28 mouse cellular contexts compared by ENCODE assay signal in the genomic region with DNA sequence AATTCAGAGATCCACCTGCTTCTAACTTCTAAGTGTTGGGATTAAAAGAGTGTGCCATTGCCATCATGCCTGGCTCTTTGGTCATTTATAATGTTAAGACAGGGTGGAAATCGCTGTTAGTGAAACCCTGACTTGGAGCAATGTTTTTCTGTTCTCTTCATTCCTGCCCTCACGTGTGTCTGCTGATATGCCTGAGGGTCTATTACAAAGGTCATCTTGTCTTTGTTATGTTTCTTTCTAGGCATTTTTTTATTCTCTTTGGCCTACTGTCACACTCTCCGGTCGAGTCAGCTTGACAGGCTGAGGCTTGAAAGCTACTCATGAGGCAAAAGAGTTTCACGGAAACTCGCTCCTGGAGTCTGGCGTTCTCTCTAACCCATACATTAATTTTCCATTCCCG. TPM values are rescaled to one million over a fixed set of nuclear protein-coding genes. Genes with fewer than 3 reads are reported as not detected.
DNase-seq lines count a peak whose midpoint lies in the region; ATAC-seq and TF ChIP-seq lines count a peak whose summit lies in the region.
"Had no signal": no experiment of that assay in that cellular context is flagged by ENCODE, and none has a peak within 500 bp of the region (broad histone marks: within the 10 kb centered on the region; RNA-seq: fewer than 3 reads in every experiment).

No protein-coding gene starts in this region.

- in situ Hi-C loops in ES-E14 (cut with MboI; ENCODE audit: low sequenced_read_pairs in 2 of 2, unreplicated experiment in 2 of 2): no loop called here

- no peaks in the 10 kb centered on the region for H3K27me3 ChIP-seq in stomach, postnatal 0 days (ENCODE audit: control insufficient read depth, insufficient read depth, low read length)
- H3K27me3 ChIP-seq: CH12.LX had no signal

- TF ChIP-seq CTCF in stomach, postnatal 0 days (IDR thresholded peaks at IDR 0.05; ENCODE audit: low read depth): no peak

- WGBS in stomach, postnatal 0 days: 77% methylated on average over 8 of the region's 8 CpGs

- TF ChIP-seq EP300 in stomach, postnatal 0 days (optimal IDR thresholded peaks at IDR 0.05): no peak

- no peak for ATAC-seq in stomach, postnatal 0 days (ENCODE audit: low FRiP score, low TSS enrichment)
- ATAC-seq: activated CD4-positive, CD25-positive, alpha-beta regulatory T cell, adult 4 months; CD4-positive, CD25-positive, alpha-beta regulatory T cell, adult 4 months; Patski had no signal

- DNase-seq in ES-CJ7 (ENCODE audit: low read depth, low spot score) (peak; percentile 25), ES-E14 (ENCODE audit: low read depth, low spot score) (peak; percentile 40), R1 (ENCODE audit: low read depth, low spot score) (peak; percentile 61), ZHBTc4 (ENCODE audit: low read depth, low spot score) (peak; percentile 80)
- no peak for DNase-seq in embryo, embryonic 10.5 days (ENCODE audit: low spot score)
- DNase-seq in kidney, adult 8-10 months: no peak
- no peak for DNase-seq in stomach, postnatal 0 days (ENCODE audit: low spot score)
- no peak for DNase-seq in cerebellum, adult 11 months
- DNase-seq: adrenal gland, adult 2 months; adrenal gland, adult 8-10 months; adrenal gland, postnatal 10 days; adrenal gland, postnatal 14 days; adrenal gland, postnatal 25 days; adrenal gland, postnatal 36 days; B cell, adult 2 months; cerebellum, adult 11-12 months; cerebellum, adult 18-20 months; cerebellum, adult 2 months; cerebellum, adult 8-10 months; cerebellum, adult 9-10 months; cerebellum, adult 9-11 months had no signal

- H3K27ac ChIP-seq in ES-E14 (ENCODE audit: insufficient read depth, low read depth, low read length, poor library complexity, severe bottlenecking): peak overlapping the region; percentile 77; the same call in 1 of the 2 replicates
- H3K27ac ChIP-seq in stomach, postnatal 0 days (replicated peaks): no peak overlapping the region

- H3K9ac ChIP-seq in ES-E14 (ENCODE audit: insufficient read depth, low read depth, low read length, poor library complexity, severe bottlenecking): no peak overlapping the region
- no peak overlapping the region for H3K9ac ChIP-seq in stomach, postnatal 0 days (ENCODE audit: low read length)

- no peaks in the 10 kb centered on the region for H3K9me3 ChIP-seq in ES-E14 (ENCODE audit: control insufficient read depth, insufficient read depth, low read depth, low read length)
- H3K9me3 ChIP-seq in stomach, postnatal 0 days (ENCODE audit: control insufficient read depth, low read length): no peaks in the 10 kb centered on the region
- H3K9me3 ChIP-seq: G1E had no signal

- H3K4me2 ChIP-seq in stomach, postnatal 0 days (replicated peaks; ENCODE audit: low read depth): no peak overlapping the region

- H3K36me3 ChIP-seq in ES-E14 (ENCODE audit: control insufficient read depth, insufficient read depth, low read length, poor library complexity, severe bottlenecking): no peaks in the 10 kb centered on the region
- no peaks in the 10 kb centered on the region for H3K36me3 ChIP-seq in stomach, postnatal 0 days (ENCODE audit: control insufficient read depth, insufficient read depth, low read length)
- H3K36me3 ChIP-seq: G1E had no signal

- H3K4me1 ChIP-seq in ES-E14 (ENCODE audit: control insufficient read depth in 2 of 2, insufficient read depth in 2 of 2, low read length in 2 of 2, poor library complexity in 1 of 2): peaks cover 0 to 6% of the 10 kb centered on the region in 2 experiments; a peak in 3 of 4 replicates
- no peaks in the 10 kb centered on the region for H3K4me1 ChIP-seq in stomach, postnatal 0 days (replicated peaks; ENCODE audit: control insufficient read depth, insufficient read depth)

- H3K4me3 ChIP-seq in ES-E14 (ENCODE audit: insufficient read depth in 1 of 2, low read depth in 1 of 2, low read length in 2 of 2, poor library complexity in 1 of 2, severe bottlenecking in 1 of 2): no peak overlapping the region
- H3K4me3 ChIP-seq in stomach, postnatal 0 days (ENCODE audit: low read depth, low read length): no peak overlapping the region

TF ChIP-seq in ES-E14, 5 proteins besides CTCF, POLR2A, EP300 and RAD21:
- no peak for TF ChIP-seq HCFC1 (IDR thresholded peaks at IDR 0.05; ENCODE audit: borderline replicate concordance, insufficient read depth, low read length)
- no peak for TF ChIP-seq CHD2 (IDR thresholded peaks at IDR 0.05; ENCODE audit: low read depth, low read length)
- TF ChIP-seq ZC3H11A (IDR thresholded peaks at IDR 0.05; ENCODE audit: borderline replicate concordance, low read depth, low read length): no peak
- TF ChIP-seq MAFK (IDR thresholded peaks at IDR 0.05; ENCODE audit: insufficient read depth, low read depth, low read length): no peak
- no peak for TF ChIP-seq ZNF384 (IDR thresholded peaks at IDR 0.05; ENCODE audit: low read depth, low read length)
TF ChIP-seq in ES-E14: peak in this region for 0.

RNA-seq across cellular contexts. Expression of gene 4930505A04Rik, which starts 27.9 kb away (rescaled TPM):
- total RNA-seq in ES-E14 (2012; rRNA removed): 0.37 and 0.85 TPM in 2 replicates
- not detected in 2 replicates for polyA plus RNA-seq in stomach, postnatal 0 days (2015; fragmentation: Nextera tagmentation; extraction: Ambion mirVana)
- total RNA-seq: adrenal gland, postnatal 25 days; CH12.LX; G1E; MEL had no signal
- polyA plus RNA-seq: activated CD4-positive, CD25-positive, alpha-beta regulatory T cell, adult 4 months; adrenal gland, adult 2 months; C2C12; CD4-positive, CD25-positive, alpha-beta regulatory T cell, adult 4 months; G1E; Patski had no signal

Comparison
In these comparisons a context has a peak if more than half of its experiments do, and no peak if none do; other contexts are left out.
1. DNase-seq: peak in ES-CJ7 (single experiment), ES-E14 (single experiment), R1 (single experiment) and ZHBTc4 (single experiment); none in embryo, embryonic 10.5 days (single experiment), kidney, adult 8-10 months (0 of 2), stomach, postnatal 0 days (single experiment) and cerebellum, adult 11 months (single experiment).